Mouse (Mus musculus) urinary bladder, postnatal 36 days (tissue): ENCODE measurements at regions not wholly inside any gene's neighbourhood (a gene's known extent, or its start where the extent isn't known, plus 50 kb on each side); places are given as distances from the start of the nearest gene placed in this dataset.

ENCODE experiments used
- DNase-seq, 2 experiments: peaks; one replicate each; pipeline ENCODE4 v3.0.0; 2022; ENCODE audit warnings: low spot score in 2 of 2, mixed read lengths in 1 of 2

GRCm38 (mm10) chr7:136433699-136434098 is 460.7 kb upstream of the Mgmt start:
- DNase-seq: no peak

GRCm38 (mm10) chr7:136434510-136434909 is 459.9 kb upstream of the Mgmt start:
- no peak for DNase-seq

GRCm38 (mm10) chr7:136443436-136443835 is 451.0 kb upstream of the Mgmt start:
- no peak for DNase-seq

- DNase-seq: no peak
These were observed 449.3 kb upstream of the Mgmt start for GRCm38 (mm10) chr7:136445091-136445490.

- DNase-seq: peak in 1 of 2 experiments; percentile 12
These were observed 445.1 kb upstream of the Mgmt start for GRCm38 (mm10) chr7:136449286-136449685.

GRCm38 (mm10) chr7:136451672-136452361 is 442.6 kb upstream of the Mgmt start:
- DNase-seq: no peak

GRCm38 (mm10) chr7:136452561-136452960 is 441.9 kb upstream of the Mgmt start:
- DNase-seq: no peak

- DNase-seq: no peak
These were observed 437.2 kb upstream of the Mgmt start for GRCm38 (mm10) chr7:136457171-136457570.

- DNase-seq: no peak
These were observed 436.5 kb upstream of the Mgmt start for GRCm38 (mm10) chr7:136457867-136458448.

DNA sequence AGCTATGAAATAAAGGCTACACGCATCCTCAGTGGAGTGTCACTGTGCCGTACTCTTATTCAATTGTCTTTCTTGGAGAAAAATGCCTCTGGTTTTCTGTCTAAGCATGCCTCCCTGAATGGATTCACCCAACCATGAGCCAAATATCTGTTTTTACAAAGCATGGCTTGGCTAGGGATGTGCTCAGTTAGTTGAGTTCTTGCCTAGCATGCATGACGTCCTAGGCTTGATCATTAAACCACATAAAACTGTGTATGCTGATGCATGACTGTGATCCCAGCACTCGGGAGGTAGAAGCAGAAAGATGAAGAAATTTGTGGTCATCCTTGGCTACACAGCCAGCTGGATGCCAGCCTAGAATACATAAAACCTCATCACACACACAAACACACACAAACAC is 417.3 kb upstream of the Mgmt start:
- DNase-seq: no peak

DNA sequence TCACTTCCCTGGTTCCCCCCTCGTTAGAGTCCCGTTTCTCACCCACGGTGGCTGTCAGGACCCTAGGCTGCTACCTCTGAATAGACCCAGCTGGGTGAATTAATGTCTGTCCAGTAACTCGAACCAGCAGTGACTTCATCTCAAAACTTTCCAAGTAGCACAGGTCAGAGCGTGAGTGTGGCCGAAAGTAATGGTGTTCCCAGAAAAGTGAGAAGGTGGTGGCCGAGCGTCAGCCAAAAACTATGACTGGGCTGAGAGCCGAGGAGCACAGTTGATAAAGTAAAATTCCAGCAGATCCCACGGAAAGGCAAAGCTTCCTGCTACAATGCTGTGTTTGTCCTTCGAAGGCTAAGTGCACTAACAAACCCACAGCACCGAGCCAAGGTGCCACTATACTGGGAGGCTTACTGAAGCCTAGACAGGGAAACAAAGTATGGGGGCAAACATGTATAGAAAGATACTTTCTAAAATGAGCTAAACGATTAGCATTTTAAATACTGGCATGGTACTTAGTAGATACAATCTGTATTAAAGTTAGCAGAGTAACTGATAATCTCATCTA is 413.7 kb upstream of the Mgmt start:
- DNase-seq: no peak

- no peak for DNase-seq
These were observed 411.2 kb upstream of the Mgmt start for GRCm38 (mm10) chr7:136483237-136483636.

- DNase-seq: no peak
These were observed 406.9 kb upstream of the Mgmt start for GRCm38 (mm10) chr7:136487556-136487955.

DNA sequence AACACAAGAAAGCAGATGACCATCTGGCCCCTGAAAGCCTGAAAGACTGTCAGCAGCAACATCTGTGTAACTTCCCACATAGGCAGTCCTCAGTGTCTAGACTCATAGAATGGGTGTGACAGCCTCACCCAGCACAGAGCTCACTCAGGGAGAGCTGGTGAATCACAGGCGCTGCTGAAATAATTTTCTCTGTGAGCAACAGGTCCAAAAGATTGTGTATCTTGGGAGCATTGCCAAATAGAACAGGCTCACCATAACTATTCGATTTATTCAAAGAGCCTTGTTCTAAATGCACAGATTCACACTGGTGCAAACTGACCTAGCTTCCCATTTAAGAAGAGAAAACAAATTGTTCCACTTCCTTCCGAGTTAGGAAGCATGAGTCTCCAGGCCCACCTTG is 399.6 kb upstream of the Mgmt start:
- DNase-seq: no peak

- DNase-seq: no peak
These were observed 397.8 kb upstream of the Mgmt start for GRCm38 (mm10) chr7:136496335-136497242.

GRCm38 (mm10) chr7:136500059-136500458 is 394.4 kb upstream of the Mgmt start:
- no peak for DNase-seq

- no peak for DNase-seq
These were observed 393.3 kb upstream of the Mgmt start for GRCm38 (mm10) chr7:136501094-136501493.

- DNase-seq: peak in 1 of 2 experiments; percentile 15
These were observed 392.3 kb upstream of the Mgmt start for GRCm38 (mm10) chr7:136501855-136502847.

DNA sequence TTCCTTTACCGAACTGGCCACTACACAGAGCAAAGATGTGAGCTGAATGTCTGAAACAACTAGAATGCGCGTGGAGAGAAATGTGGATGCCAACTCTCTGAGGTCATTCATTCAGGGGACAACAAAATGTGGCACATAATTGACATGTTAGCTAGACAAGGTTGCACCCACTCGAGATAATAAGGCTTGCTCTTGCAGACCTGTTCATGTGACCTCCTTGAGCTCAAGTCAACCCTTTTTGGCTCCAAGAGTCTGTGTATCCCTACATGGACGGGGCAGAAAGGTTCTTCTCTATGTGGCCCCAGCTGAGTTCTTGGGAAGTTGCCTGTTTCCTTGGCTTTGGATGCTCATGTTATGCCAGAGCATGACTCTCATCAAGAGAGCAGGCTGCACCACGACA is 383.0 kb upstream of the Mgmt start:
- no peak for DNase-seq

DNA sequence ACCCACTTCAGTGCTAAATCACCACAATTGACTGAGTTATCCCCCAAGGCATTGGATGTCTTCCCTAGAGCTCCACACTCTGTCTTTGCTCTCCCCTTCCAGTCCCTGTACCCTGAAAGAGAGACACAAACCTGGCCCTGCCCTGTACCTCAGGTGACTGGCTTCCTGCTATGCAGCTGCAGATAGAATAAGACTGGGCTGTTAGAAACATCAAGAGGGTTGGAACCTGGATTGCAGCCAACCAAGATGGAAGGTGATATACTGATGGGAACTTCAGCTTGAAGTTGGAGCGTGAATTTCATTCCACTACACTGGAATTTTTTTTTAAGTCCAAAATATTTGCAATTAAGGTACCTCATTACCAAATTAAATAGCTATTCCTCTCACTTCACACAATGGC is 379.0 kb upstream of the Mgmt start:
- DNase-seq: no peak

- DNase-seq: no peak
These were observed 368.6 kb upstream of the Mgmt start for GRCm38 (mm10) chr7:136525821-136526220.
